Mouse (Mus musculus): ENCODE results near the gene Gas2.

The Gas2 gene

GRCm38 (mm10) chr7:51880121-51880520, 18.3 kb downstream of the Gas2 start:
- DNase-seq (ENCODE audit: low read depth, low spot score) = peak; percentile 44

DNA sequence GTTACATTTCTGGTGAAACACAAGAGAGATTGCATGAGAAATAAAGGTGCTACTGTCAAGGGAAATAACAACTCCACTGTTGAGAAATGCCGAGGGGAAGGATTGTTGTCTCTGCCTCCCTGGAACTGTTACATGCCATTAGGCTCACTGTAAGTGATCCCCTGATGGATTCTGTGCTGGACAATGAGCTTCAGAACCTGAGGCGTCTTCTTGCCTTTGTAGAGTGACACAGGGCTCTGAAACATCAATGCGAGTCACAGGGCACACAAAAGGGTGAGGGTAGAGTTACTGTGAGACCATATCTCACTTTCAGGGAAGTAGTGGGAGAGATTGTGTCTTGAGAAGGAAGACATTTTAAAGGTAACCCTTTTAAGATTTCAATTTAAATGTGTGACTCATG, 23.5 kb downstream of the Gas2 start:
- no peak for DNase-seq (ENCODE audit: low read depth, low spot score)

DNA sequence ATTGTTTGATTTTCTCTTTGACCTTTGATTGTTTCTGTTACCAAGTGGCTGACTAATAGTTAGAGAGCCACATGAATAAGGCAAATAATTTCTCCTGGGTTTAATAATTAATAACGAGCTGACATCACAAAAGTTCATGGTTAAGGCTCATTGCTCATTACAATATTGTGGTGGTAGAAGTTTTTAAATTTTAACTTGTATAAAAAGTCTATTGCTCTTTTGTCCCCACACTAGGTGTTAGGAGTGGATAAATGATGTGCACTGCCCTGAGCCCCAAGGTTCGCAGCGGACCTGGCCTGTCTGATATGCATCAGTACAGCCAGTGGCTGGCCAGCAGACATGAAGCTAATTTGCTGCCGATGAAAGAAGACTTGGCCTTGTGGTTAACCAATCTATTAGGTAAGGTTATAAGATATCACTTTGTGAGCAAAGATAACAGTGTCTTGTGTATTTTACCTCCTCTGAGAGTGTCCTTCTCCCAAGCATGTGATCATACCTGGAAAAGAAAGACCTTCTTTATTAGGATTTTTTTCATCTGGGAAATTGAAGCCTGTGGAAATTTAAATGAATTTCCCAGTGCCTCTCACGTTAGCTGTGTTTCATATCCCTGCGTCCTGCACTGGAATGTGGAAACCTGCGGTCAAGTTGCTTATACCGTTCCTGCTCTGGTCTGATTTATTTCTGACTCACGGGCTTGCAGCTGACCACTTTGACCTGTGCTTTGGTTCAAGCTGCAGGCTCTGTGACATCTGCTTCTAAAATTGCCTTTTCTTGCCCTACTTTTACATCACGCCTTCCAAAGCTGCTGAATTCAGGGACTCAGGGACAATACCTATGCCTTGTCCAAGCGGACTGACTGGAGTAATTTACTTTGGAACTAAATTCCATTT, 26.1 kb downstream of the Gas2 start:
- peak; percentile 42 for DNase-seq (ENCODE audit: low read depth, low spot score)

DNA sequence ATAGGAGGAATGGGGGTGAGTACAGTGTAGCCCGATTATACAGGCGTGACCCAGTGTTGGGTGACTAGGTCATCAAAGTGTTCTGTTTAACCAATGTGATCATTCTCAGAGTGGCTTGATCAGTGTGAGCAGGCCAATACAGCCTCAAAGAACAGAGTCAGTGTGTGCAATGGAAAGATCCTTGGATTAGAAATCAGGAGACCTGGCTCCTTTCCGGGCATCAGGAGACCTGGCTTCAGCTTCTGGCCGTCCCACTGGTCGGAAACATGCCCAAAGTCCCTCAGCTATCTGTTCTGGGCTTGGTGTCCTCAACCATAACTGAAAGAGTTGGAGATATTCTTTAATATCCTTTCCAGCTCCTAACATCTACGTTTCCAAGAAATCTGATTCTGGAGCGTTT, 27.8 kb downstream of the Gas2 start:
- DNase-seq (ENCODE audit: low read depth, low spot score) = no peak

GRCm38 (mm10) chr7:51892224-51892965, 30.6 kb downstream of the Gas2 start:
- DNase-seq (ENCODE audit: low read depth, low spot score) = peak; percentile 85

DNA sequence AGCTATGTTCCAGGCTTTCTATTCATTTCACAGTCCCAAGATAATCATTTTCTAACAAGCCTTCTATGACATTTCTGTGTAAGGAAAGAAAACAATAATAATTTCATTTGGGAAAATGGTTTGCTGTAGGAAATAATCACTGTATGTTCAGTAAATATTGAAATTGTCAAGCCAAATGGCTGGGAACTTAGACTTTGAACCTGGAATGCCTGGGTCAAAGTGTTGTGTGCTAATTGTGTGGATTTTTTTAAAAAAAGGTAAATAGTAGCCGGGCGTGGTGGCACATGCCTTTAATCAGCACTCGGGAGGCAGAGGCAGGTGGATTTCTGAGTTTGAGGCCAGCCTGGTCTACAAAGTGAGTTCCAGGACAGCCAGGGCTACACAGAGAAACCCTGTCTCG, 31.2 kb downstream of the Gas2 start:
- DNase-seq (ENCODE audit: low read depth, low spot score) = no peak

- DNase-seq (ENCODE audit: low read depth, low spot score) = no peak
These were observed 32.5 kb downstream of the Gas2 start for GRCm38 (mm10) chr7:51894133-51894801.

- DNase-seq (ENCODE audit: low read depth, low spot score) = peak; percentile 44
These were observed 33.1 kb downstream of the Gas2 start for GRCm38 (mm10) chr7:51894939-51895338.

DNA sequence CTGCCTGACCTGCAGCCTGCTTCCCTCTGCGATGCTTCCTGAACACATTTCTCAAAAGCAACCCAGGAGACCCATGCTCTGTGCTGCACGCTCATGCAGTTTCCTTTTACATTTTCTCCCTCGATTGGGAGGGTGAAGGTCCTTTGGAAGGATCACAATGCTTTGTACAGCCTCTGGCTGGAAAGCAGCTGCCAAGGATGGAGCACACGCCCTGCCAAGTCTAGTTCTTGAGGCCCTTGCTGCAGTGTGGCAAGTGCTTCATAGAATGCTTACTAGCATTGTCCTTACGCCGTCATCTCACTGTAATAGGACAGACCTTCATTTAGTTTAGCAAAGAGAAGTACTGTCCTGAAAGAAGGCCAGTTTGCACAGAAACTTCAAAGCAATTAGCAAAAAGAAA, 37.3 kb downstream of the Gas2 start:
- DNase-seq (ENCODE audit: low read depth, low spot score) = no peak

- DNase-seq (ENCODE audit: low read depth, low spot score) = peak; percentile 91
These were observed 51.7 kb downstream of the Gas2 start for GRCm38 (mm10) chr7:51913292-51914050.

GRCm38 (mm10) chr7:51914132-51914531, 52.3 kb downstream of the Gas2 start:
- peak; percentile 51 for DNase-seq (ENCODE audit: low read depth, low spot score)

DNA sequence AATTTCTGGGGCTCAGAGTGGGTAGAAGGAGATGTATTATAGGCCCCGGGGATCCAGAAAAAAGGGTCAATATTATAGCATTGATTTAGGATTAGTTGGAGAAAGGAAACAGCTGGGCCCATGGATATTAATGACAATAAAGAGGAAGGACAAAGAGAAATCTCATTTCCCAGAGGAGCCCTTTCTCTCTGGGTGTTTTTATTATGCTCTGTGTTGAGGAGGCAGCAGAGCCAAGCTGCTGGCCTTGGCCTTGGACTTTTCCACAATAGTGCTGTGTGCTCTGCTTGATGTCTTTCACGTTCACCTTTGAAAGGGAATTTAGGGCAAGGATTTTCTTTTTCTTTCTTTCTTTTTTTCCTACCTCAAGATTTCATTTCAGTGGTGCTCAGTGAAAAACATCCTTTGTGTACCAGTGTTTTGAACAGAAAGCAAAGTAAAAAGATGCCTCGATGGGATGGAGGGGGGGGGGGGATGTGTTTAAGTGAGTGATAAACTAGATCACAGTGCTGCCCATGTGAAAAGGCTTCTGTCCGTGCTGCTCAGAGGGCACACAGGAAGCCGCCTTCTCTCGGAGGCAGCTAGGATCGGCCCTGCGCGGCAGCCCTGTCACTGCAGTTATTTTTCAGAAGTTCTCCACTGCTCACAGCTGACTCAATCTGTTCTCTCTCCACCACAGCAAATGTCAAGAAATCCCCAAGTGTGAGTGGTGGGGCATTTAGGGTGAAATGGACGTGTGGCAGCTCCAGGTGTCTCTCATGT, 67.1 kb downstream of the Gas2 start:
- DNase-seq (ENCODE audit: low read depth, low spot score) = no peak

DNA sequence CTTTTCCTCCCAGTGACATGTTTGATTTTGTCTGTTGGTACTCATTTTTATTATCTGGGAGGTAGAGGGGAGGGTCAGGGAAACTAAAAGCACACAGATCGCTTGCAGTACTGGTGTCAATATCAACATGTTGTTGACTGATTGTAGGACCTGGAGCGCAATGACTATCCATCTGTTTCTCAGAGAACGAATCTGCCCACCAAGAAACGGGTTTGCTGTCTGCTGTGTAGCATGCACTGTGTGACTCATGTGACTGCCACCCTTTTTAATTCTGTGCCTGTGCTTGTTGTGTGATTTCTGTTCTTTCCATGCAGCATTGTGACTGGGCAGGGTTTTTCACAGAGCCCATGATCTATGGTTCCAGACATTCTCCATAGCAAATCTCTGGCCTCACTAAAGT, 69.4 kb downstream of the Gas2 start:
- no peak for DNase-seq (ENCODE audit: low read depth, low spot score)

- no peak for DNase-seq (ENCODE audit: low read depth, low spot score)
These were observed 75.5 kb downstream of the Gas2 start for GRCm38 (mm10) chr7:51937337-51937736.

DNA sequence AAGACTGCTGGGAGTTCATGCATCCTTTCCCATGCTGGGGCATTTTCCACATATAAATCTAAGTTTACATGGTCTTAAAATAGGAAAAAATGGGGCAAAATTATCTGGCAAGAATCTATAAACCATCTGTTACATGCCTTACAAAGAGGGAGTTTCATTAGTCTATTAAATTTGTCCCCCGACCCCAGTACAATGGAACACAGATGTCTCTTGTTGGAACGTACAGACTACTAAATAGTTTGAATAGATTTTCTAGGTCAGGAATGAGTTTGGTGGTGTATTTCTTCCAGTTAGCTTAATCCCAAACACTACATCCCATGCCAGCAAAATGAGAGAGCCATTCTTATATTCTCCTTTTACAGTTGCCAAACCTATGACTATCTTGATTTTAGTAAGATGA, 78.6 kb downstream of the Gas2 start:
- no peak for DNase-seq (ENCODE audit: low read depth, low spot score)

GRCm38 (mm10) chr7:51955424-51956041, 93.7 kb downstream of the Gas2 start:
- DNase-seq (ENCODE audit: low read depth, low spot score) = no peak

DNA sequence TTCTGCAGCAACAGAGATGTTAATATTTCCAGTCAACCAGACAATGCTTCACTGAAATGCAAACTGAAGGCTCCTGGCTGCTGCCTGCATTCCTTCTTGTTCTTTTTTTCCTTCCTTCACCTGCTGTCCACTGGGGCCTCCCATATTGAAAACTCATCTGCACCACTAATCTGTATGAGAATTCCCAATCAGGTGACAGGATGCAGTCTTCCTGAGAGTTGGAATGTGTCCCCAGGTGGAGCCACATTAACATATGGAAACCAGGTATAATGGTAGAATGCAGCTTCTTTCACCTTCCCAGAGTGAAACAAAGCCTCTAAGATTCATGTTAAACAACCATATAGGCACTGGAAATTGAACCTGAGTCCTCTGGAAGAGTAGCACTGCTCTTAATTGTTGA, 96.0 kb downstream of the Gas2 start:
- DNase-seq (ENCODE audit: low read depth, low spot score) = no peak

- DNase-seq (ENCODE audit: low read depth, low spot score) = no peak
These were observed 99.0 kb downstream of the Gas2 start for GRCm38 (mm10) chr7:51960698-51961374.

DNA sequence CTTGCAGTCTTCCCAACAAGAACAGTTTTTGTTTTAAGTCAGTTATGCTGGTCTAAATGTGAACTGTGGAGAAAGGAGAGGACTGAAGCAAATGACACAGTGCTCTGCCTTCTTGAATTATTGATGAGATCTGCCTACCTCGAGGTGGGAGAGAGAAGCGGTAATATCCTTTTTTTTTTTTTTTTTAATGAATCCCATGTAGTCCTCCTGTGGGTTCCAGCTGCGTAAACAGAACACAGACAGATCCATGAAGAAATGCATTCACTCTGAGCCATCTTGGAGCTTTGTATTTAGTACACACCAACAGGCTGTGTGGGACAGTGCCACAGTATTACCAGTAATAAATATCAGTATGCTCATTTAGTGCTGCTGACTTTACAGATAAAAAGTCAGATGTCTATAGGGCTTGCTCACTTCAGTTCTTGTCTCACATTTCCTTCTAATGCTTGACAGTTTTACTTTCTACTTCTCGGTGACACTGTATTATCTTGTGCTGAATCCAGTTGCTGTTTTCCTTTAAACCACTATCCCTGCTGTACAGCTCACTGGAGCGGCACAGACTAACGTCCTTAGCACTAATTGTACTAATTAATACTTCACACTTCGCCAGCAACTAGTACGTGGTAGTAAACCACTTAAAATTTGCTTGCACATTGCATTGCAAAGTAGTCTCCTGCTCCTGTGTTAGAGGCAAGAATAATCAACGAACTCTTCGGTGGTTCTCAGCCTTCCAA, 100.6 kb downstream of the Gas2 start:
- DNase-seq (ENCODE audit: low read depth, low spot score) = no peak
